Mouse (Mus musculus): ENCODE measurements around the gene Ice2.

DNA sequence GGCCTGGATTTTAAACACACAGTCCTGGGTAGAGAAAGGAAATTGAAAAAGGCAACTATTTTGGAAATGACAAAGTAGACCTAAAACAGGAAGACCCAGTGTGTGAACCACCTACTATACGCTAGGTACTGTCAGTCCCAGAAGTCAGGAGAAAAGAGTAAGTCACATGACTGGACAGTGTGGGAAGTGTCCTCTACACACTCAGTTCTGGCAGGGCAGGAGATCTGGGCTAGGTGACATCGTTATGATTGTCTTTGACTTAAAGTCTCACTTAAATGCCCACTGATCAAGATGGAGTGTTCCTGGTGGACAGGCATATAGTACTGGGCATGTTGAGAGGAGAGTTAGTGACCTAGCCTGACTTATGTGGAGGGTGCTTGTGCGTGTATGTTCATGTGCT lies 59.4 kb downstream of the Ice2 start:
- TF ChIP-seq CTCF (IDR thresholded peaks at IDR 0.05; ENCODE audit: low read depth) (no peak), EP300 (optimal IDR thresholded peaks at IDR 0.05) (no peak)
